Mouse (Mus musculus) thymus, adult 2 months (tissue): Measurements from ENCODE around the gene Mnat1.

ENCODE experiments used
- CTCF ChIP-seq: fragments of 200-500 bp; IDR thresholded peaks from 2 replicates; pipeline ENCODE4 v1.5.1; 2012; ENCODE audit warnings: mild to moderate bottlenecking, control low read depth, low read length, moderate library complexity, borderline replicate concordance; ENCODE audit not compliant: control insufficient read depth, poor library complexity, insufficient read depth; ENCODE audit errors: extremely low read depth
- POLR2A ChIP-seq: fragments of 200-500 bp; IDR thresholded peaks from 2 replicates; pipeline ENCODE4 v1.6.1; 2012; ENCODE audit warnings: mild to moderate bottlenecking, low read length, control low read depth, moderate library complexity; ENCODE audit not compliant: control insufficient read depth, poor library complexity, insufficient read depth; ENCODE audit errors: extremely low read depth

- no peak for TF ChIP-seq CTCF
- TF ChIP-seq POLR2A, result no peak
Observed at GRCm38 (mm10) chr12:73094605-73095004, 28.9 kb upstream of the Mnat1 start.
